Mouse (Mus musculus) lung, postnatal 0 days (tissue): ENCODE measurements around the gene Rasgef1a.

Experiments
- CTCF ChIP-seq: IDR thresholded peaks from 2 replicates; pipeline ENCODE4 v1.5.1; 2016; ENCODE audit warnings: antibody characterized with exemption, mild to moderate bottlenecking
- EP300 ChIP-seq: IDR thresholded peaks from 2 replicates; pipeline ENCODE4 v1.6.1; 2016; ENCODE audit warnings: antibody characterized with exemption, mild to moderate bottlenecking, control low read depth

DNA sequence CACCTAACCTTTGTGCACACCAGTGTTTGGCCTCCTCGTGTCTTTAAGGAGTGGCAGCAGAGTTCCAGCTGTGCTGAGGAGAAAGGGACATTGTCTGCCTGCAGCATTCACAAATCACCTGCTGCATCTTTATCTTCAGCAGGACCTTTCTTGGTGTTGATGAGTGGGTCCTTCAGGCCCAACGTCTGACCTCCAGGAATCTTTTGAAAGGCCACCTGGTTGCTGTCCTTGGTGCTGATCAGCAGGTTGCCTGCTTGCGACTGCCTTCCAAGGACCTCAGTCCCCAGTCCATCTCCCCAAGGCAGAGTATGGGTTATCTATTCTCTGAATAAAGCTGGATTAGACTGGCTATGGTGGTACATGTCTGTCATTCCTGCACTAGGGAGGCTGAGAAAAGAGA lies 10.0 kb upstream of the Rasgef1a start:
- TF ChIP-seq EP300 = no peak
- no peak for TF ChIP-seq CTCF
